Mouse (Mus musculus): ENCODE data around the gene Ptpn3.

Gene Ptpn3

DNA sequence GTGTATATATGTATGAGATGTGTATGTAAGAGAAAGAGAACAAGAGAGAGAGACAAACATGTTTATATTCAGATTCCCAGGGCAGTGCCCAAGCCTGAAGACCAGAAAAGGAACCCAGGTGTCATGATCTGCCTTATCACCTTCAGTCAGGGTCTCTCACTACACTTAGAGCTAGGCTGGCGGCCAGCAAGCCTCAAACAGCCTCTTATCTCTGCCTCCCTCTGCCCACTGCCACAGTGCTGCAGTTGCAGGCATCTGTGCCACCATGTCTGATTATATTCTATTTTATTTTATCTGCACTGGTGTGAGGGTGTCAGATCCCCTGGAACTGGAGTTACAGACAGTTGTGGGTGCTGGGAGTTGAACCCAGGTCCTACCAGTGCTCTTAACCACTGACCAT, 133.4 kb downstream of the Ptpn3 start:
- no peak for DNase-seq (ENCODE audit: low spot score in 2 of 2)

DNA sequence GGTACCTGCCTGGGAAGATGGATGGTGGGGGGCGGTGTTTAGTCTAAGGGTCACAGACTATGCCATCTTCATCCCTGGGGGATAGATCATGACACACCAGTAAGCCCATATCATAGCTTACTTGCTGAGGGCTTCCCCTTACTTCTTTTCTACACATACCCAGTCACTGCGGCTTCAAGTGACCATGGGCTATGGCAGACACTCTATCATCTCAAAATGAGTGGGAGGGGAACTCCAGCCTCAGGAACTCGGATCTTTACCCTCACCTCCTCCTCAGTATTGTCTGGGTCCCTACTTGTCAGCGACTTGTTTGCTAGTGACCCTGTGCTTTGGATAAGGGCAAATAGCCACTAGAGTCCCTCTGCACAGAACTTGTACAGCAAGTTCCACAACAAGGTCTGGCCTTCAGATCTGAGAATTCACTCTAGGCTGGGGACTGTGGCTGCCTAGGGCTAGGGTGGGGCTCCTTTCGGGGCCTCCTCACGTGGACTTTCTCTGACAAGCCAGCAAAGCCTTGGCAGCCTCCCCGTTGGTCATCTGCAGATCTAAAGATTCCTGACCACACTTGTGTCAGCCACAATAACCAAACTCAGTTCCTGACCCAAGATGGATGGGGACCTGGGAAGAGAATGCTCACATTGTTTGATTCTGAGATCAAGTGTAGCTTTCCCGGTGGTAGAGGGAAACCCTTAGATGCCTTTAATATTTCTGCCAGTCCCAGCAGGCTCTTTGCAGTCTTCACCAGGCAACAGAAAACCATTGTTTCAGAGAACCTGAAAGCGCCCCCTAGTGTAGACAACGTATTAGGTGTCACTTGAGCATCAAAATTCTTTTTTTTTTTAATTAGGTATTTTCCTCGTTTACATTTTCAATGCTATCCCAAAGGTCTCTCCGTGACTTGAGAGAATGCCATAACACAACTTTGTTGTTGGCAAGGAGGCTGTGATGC, 134.4 kb downstream of the Ptpn3 start:
- no peak for DNase-seq (ENCODE audit: low spot score in 2 of 2)

DNA sequence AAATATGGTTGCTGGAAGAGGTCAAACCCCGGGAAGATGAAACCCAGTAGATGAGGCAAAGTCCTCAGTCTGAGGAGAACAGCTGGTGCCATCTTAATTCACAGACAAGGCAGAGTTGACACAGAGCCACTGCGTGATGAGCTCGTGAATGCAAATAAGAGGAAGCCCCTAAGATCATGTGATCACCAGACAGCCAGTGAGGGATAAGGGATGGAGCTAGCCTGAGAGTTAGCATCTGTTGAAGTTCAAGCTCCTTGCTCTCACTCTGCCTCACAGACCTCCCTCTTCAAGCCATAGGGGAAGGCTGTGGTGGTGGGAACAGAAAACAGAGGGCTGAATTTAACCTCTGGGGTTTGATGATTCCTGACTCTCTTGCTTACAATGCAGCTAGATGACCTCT, 136.0 kb downstream of the Ptpn3 start:
- no peak for DNase-seq (ENCODE audit: low spot score in 2 of 2)

DNA sequence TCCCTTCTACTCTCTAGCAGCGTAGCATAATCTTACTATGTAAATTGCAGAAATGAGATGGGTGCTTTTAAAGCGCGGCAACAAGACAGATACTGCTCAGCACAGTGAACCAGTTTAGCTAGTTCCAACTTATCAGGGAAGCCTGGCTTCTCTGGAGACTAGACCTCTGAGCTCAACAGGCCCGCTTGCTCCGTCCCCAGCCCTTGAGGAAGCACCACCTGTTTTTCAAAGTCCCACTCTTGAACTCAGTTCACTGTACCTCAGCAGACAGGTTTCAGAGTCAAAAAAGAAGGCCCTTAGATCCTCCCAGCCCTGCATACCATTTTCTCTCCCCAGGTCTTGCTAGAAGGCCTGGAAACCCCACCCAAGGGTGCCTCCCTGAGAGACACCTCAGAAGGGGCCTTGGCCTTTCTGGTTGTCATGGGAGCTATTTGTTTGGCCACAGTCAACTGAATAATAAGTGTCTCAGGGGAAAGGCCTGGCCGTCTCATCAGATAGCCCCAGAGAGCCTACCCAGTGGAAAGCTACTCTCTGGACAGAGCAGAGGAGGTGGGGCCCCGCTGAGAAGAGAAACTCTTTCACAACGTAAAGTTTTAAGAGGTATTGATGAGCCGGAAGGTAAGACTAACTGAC, 136.9 kb downstream of the Ptpn3 start:
- DNase-seq (ENCODE audit: low spot score in 2 of 2) = no peak

DNA sequence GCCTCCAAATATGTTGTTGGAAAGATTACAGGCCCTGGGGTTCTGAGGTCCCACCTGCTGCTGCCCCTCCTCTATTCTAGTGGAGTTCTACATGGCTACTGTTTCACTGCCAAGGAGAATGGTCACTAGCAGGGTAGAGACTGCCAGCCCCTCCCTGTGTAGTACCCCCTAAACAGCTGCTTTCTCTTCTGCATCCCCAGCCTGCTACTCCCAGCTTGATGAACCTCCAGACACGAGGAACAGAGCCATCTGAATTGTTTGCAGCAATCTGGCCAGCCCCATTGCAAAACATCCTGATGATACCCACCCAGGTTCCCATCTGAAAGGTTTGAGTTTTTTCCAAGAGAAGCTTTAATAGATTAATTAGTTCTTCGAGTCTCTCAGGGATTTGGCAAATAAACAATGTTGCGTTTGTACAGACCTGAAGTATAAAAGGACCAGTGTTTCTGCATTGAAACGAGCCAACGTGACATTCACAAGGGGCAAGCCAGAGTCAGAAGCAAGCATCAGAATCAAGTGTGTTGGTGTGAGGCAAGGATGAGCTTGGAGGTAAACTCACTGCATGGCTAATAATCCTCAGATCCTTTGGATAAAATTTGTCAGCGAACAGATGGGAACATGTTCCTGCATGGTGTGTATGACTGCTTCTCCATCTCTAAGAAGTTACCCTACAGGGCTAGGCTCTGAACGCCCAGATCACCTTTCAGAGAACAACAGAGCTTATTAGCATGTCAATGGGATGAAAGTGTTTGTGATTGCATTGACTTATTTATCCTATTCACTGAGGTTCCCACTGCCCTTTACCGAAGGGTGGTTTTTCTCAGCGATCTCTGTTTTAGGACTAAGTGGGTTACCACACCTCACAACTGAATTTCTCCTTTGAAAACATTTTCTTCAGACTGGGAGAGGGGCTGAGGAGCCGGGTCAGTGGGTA, 138.6 kb downstream of the Ptpn3 start:
- DNase-seq (ENCODE audit: low spot score in 2 of 2) = no peak

DNA sequence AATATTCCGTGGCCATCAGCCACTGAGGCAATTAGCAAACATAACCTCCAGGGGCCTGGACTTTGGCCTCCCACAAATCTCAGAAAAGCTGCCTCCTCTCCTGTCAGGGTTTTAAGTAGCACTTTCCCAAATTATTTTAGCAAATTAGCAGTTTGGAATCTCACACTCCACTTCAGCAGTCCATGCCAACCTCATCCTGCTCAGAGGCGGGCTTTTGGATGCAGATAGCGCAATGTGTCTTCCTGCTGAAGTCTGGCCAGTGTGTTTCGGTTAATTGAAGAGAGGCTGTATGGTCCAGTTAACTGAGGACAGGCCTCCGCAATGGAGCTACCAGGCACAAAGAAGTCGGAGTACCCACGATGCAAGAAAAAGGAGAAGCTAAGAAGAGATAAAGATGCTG, 141.1 kb downstream of the Ptpn3 start:
- no peak for DNase-seq (ENCODE audit: low spot score in 2 of 2)

DNA sequence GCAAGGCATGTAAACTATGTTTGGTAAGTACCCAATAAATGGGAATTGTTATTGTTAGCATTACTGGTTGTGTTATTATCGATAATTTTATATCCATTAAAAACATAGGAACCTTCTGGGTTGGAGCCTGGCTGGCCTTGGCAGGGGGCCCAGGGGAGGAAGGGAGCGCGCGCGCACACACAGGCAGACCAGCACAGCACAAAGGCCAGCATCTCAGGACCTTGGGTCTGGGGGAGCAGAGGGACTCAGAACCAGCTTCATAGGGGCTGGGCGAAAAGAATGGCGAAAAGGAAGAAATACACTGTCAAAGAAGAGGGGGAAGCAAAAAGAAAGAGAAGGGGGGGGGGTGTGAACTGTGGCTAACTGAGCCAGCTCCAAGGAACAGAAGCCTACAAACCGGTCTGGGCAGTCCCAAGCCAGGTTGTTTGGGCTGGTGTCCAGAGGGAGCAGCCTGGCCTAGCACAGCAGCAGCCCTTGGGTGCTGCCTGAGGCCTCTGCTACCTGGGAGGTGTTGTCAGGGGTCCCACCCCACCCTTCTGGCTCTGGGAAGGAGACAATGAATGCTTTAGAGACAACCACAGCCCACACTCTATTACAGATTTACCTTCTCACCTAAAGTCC, 145.0 kb downstream of the Ptpn3 start:
- DNase-seq (ENCODE audit: low spot score in 2 of 2) = no peak

DNA sequence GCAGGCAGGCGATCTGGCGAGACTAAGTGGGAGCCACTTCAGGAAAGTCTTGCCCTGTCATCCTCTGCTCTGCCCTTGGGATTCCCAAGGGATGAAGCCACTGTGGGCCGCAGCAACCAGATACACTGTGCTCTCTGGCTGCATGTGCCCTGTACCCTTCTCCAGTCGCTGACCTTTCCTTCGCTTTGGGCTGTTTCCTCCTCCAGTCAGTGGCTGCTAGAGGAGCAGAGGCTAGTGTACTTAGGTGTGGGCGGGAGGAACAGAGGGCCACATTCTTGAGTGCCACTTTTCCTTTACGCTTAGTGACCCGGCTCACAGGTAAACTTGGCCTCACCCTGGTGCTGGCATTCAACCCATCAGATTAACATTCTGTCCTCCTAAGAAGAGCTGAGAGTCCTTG, 147.8 kb downstream of the Ptpn3 start:
- no peak for DNase-seq (ENCODE audit: low spot score in 2 of 2)

DNA sequence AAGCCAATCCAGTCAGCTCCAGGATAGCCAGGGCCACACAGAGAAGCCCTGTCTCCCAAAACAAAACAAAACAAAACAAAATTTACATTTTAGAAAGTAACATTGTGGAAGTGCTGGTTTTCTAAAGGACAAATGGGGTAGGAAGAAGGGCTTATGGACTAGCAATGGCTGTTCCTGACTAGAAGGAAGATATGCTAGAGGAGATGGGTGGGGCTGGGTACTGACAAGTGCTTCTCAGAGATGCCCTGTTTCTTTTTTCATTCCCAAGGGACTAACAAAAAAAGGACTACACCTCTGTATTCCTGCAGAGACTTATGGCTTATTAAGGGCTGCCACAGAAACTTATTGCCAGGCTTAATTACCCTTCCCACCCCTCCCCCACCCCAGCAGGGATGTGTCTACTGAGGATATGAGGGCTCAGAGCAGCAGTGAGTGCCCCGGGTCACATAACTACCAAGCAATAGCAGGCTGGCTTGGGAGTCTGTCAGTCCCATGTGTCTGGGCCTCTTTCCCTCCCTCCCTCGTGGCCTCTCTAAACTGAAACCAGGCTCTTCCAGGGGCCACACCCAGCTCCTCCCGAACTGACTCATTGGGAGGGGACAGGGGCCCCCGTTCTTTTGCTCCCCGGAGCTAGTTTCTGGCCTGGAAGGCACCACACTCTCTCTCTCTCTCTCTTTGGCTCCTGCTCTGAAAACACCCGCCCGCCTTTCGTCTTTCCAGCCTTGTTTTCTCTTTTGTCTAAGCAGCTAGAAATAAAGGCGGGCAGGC, 148.4 kb downstream of the Ptpn3 start:
- DNase-seq (ENCODE audit: low spot score in 2 of 2) = no peak

DNA sequence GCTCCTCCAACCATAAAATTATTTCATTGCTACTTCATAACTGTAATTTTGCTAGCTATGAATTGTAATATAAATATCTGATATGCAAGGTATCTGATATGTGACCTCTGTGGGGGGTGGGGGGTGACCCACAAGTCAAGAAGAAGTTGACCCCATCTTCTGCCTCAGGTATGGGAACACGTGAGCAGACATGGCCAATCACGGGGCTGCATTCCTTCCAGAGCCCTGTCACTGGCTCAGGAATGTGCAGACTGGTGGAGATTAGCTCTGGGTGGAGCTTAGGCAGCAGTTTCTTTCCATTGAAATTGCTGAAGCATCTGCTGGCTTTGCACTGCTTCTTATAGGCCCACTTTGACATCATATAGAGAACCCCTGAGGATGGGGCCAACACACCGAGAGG, 153.5 kb downstream of the Ptpn3 start:
- DNase-seq (ENCODE audit: low spot score in 2 of 2) = no peak

DNA sequence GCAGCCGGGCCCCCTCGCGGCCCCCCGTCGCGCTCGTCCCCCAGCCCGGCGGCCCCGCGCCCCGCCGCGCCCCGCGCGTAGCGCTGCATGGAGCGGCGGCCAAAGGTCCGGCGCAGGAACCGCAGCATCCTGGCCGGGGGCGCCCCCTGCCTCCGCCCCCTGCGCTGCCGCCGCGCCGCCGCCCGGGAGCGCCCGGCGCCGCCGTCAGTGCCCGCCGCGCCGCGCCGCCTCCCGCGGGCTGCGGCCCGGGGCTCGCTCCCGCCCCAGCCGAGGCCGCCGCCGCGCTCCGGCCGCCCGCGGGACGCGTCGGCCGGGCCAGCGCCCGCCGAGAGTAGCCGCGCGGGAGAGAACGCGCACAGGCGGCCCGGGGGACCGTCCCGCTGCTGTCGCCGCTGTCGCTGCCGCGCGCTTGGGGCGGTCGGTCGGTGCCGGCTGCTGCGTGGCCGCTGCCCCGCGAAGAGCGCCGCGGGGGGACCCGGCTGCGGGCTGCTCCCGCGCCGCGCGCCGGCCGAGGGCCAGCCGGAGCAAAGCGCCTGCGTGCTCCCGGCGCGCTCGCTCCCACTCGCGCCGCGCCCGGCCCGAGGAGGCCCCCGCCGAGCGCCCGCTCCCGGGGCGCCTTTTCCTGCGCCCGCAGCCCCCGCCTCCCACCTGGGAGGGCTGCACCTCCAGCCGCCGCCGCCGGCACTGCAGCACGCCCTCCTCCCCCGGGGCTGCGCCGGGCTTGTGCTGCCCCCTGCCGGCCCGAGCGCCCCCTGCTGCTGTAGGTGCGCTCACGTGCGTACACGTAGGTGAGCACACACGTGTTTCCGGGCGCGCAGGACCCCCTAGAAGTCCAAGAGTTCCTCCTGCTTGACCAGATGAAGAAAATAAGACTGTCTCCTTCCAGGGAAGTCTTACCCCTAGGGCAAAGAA, 158.4 kb downstream of the Ptpn3 start, which contains the start of gene Epb41l4b:
Epb41l4b (minus strand) TSS at position 412 of the 912 bp plus-strand sequence.
- peak; percentile 50 to 72 for DNase-seq (ENCODE audit: low spot score in 2 of 2)

DNA sequence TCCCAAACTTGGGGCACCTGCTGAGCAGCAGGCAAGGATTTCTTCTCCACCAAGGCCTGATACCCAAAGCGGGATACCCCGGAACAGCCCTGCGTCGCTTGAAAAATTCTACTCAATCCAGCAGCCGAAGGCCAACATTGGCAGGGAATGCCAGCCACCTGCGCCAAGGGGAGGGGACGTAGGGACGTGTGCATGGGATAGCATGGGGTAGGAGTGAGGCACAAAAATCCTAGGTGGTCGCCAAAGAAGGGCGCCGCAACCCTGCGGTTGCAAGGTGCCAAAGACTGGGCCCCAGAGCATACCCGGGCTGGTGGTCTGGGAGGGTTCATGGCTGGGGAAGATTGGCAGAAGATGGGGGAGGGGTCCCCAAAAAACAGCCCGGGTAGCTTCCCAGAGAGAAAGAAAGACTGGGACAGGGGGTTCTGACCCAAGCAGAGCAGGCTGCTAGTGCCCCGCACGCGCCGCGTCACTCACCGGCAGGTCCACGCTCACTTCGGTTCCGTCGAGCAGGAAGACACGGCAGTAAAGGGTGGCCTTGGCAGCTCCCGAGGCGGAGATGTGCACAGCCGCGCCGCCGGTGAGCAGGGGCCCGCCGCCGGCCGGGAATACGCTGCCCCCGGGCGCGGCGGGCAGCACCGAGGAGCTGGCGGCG, 159.1 kb downstream of the Ptpn3 start:
- peak in 1 of 2 experiments; percentile 5 for DNase-seq (ENCODE audit: low spot score in 2 of 2)

DNA sequence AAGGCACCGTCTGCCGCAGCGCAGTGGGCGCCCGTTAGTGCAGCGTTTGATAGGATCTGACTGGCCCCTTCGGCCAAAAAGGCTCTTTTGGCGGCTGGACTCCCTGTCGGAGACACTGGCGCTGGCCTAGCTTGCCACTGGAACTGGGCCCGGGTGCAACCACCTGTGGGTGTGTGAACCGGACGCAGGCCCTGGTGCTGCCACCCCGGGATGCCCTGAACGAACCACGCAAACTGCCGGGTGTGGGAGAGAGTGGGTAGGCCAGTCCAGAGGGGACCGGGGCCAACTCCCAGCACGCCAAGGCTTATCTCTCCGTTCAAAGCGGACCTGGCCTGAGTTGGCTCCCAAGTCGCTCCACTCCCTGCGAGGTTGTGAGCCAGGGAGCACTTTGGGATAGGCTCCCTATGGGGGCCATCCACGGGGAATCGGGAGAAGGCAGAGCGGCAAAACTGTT, 159.7 kb downstream of the Ptpn3 start:
- DNase-seq (ENCODE audit: low spot score in 2 of 2) = peak in 1 of 2 experiments; percentile 3

DNA sequence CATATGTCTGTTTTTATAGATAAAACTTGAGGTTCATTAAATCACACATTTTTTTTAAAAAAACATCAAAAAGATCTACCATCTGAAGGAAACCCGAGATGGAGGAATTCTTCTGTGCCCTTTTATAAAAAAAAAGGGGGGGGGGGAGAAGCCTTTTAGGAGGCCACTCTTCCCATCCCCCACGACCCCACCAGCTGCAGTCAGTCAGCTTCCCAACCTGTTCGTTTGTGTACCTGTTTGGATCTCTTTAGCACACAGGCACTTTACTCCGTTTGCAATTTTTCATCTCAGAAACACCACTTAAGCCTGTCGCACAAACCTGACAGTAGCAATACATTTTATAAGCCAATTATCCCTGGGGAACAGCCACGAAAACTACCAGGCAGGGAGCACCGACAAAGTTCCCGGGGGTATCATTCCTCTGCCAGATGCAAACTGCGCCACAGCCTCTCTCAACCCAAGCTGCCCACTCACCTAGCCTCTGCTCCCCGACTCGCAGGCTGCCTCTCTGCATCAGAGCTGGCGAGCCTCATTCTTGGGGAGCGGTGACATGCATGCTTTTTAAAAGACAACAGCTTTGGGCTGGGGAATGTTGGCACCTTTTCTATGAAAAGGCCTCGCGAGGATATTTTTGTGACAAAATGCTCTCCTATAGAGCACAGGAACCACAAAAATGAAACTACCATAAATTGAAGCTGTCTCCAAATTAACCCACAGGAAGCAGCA, 160.5 kb downstream of the Ptpn3 start:
- DNase-seq (ENCODE audit: low spot score in 2 of 2) = no peak
